Mouse (Mus musculus) liver, embryonic 11.5 days (tissue): Measurements from ENCODE around the gene Zfp451. TPM values are rescaled to one million over a fixed set of nuclear protein-coding genes. Genes with fewer than 3 reads are reported as not detected.
"Not testable (repeated sequence)": the region's sequence is repeated elsewhere in the genome, so short reads cannot be mapped to it uniquely, and the experiment has no call there.

ENCODE experiments used
- ATAC-seq: fragments of 200-750 bp; cut with Nextera tagmentation; replicated peaks from 2 replicates; pipeline ENCODE4 v1.8.0; 2017; ENCODE audit warnings: moderate number of reproducible peaks, mild to moderate bottlenecking, moderate TSS enrichment, moderate library complexity; ENCODE audit not compliant: low FRiP score
- DNase-seq: peaks from one replicate; pipeline ENCODE4 v3.0.0-alpha.2; 2017; ENCODE audit warnings: low spot score
- H3K27ac ChIP-seq: fragments of 300-500 bp; sonication (generic); 2 replicates; pipeline ENCODE4 v1.5.1; 2014; ENCODE audit warnings: mild to moderate bottlenecking, low read depth, low read length, control low read depth
- H3K27me3 ChIP-seq: fragments of 300-500 bp; sonication (generic); replicated peaks from 2 replicates; pipeline ENCODE4 v1.6.1; 2014; ENCODE audit warnings: low read length, mixed read lengths; ENCODE audit not compliant: control insufficient read depth, insufficient read depth
- H3K36me3 ChIP-seq: fragments of 300-500 bp; sonication (generic); 2 replicates; pipeline ENCODE4 v1.6.1; 2014; ENCODE audit warnings: mild to moderate bottlenecking, low read length, moderate library complexity, mixed read lengths; ENCODE audit not compliant: control insufficient read depth, insufficient read depth
- H3K4me1 ChIP-seq: fragments of 300-500 bp; sonication (generic); replicated peaks from 2 replicates; pipeline ENCODE4 v1.6.1; 2014; ENCODE audit warnings: low read length, mixed read lengths; ENCODE audit not compliant: control insufficient read depth, insufficient read depth
- H3K4me2 ChIP-seq: fragments of 300-500 bp; sonication (generic); 2 replicates; pipeline ENCODE4 v1.6.1; 2014; ENCODE audit warnings: mild to moderate bottlenecking, control low read depth, moderate library complexity
- H3K4me3 ChIP-seq: fragments of 300-500 bp; sonication (generic); 2 replicates; pipeline ENCODE4 v1.5.1; 2014; ENCODE audit warnings: low read depth, low read length, control low read depth
- H3K9ac ChIP-seq: fragments of 300-500 bp; sonication (generic); 2 replicates; pipeline ENCODE4 v1.6.1; 2014; ENCODE audit warnings: low read depth, low read length, control low read depth
- H3K9me3 ChIP-seq: fragments of 300-500 bp; sonication (generic); 2 replicates; pipeline ENCODE4 v1.6.1; 2016; ENCODE audit warnings: low read length, inconsistent platforms, mixed read lengths; ENCODE audit not compliant: control insufficient read depth
- WGBS: fragments of 180-500 bp; shearing (Covaris S2); extraction: QIAGEN DNeasy Blood & Tissue Kit; methylation state at CpG from one replicate; pipeline ENCODE4 v1.1.7; 2014; 5-methylcytosine and 5-hydroxymethylcytosine counted together
- polyA plus RNA-seq: library from polyadenylated mRNA; unstranded; fragments of >200 nt; fragmentation: Nextera tagmentation; extraction: Ambion mirVana; gene quantifications from 2 replicates; pipeline ENCODE4 v1.2.1, GENCODE M21; 2014

Gene Zfp451
- polyA plus RNA-seq, 1 experiment from 2014 or later: 20.4 TPM

DNA sequence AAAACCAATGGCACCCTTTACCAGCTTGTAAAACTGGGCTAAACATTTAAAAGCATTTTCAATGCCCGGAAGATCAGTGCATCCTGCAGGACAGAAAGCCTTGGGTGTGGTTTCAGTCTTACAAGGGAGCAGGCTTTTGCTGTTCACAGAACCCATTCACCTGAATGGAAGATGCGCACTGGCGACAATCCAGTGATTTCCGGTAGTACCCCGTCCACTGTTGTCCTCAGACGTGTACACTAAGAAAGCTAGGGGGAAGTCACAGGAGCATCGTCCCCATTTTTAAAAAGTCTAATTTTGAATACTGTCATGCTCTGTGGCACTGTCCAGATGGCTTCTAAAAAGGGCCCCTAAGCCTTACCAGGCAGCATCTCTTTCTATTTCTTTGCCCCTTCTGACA, 58.6 kb downstream of the Zfp451 start:
- Histone ChIP-seq H3K27me3 (no peaks in the 10 kb centered on the region), H3K9ac (peak overlapping the region; percentile 83)
- ATAC-seq: 0 out of 2 replicates have a peak, but pooled peaks have one; percentile 27

DNA sequence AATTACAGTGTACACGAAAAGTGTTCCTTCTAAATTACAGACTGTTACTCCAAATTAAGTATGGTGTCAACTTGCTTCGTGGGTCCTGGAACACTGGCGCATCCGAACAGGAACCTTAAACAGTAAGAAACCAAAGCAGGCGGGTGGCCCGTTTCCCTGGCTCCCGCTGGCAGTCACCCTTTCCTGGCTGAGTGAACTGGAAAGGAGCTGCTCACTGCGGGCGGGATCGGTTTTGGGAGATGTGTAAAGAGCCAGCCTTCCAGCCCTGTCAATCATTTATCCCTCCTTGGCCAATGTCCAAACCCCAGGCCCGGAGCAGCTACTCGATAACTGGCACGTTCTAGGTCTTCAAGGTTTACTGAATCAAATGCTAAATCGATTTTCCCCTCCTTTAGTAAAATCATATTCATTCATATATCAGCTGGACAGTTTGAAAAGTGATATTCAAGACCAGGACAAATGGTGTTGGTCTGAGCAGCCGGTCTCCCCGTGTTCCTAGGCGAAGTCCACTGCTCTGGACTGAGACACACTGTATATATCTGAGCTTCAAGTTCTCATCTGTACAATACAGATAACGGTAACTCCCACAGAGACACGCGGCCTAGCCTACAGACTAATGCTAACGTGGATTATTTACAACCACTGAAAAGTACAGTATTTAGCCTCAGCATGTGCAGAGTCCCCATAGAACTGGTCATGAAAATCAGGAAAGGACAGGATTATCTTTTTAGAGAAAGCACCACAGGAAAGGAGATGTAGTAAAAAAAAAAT, 59.2 kb downstream of the Zfp451 start:
- peaks cover 9% of the 10 kb centered on the region; the same call in 1 of the 2 replicates for H3K36me3 ChIP-seq
- H3K4me3 ChIP-seq: peak overlapping the region; percentile 16
- no peak for DNase-seq
- H3K27ac ChIP-seq: peak overlapping the region; percentile 13; the same call in 1 of the 2 replicates
- WGBS: 68% methylated on average over 21 of the region's 21 CpGs
- H3K9ac ChIP-seq: 0 out of 2 replicates have a peak overlapping the region, but pooled peaks have one; percentile 10
- peak; percentile 83 for ATAC-seq
- peak overlapping the region; percentile 95 for H3K4me2 ChIP-seq
- H3K4me1 ChIP-seq: peaks cover 26% of the 10 kb centered on the region
- no peaks in the 10 kb centered on the region for H3K9me3 ChIP-seq
- H3K27me3 ChIP-seq: no peaks in the 10 kb centered on the region

More for the DNA sequence above, 58.6 kb downstream of the Zfp451 start:
- no peak for DNase-seq
- Histone ChIP-seq H3K4me3 (peak overlapping the region; percentile 67), H3K36me3 (peaks cover 9% of the 10 kb centered on the region; the same call in 1 of the 2 replicates), H3K9me3 (no peaks in the 10 kb centered on the region), H3K4me1 (peaks cover 26% of the 10 kb centered on the region), H3K4me2 (peak overlapping the region; percentile 95), H3K27ac (peak overlapping the region; percentile 52)
- WGBS: 69% methylated on average over 7 of the region's 7 CpGs

- Histone ChIP-seq H3K4me3 (no peak overlapping the region), H3K4me1 (peaks cover 26% of the 10 kb centered on the region), H3K27ac (no peak overlapping the region), H3K4me2 (no peak overlapping the region), H3K9me3 (no peaks in the 10 kb centered on the region), H3K9ac (no peak overlapping the region), H3K36me3 (peaks cover 12% of the 10 kb centered on the region), H3K27me3 (no peaks in the 10 kb centered on the region)
- 91% methylated on average over 17 of the region's 17 CpGs for WGBS
- DNase-seq: no peak
- ATAC-seq: no peak
Observed at GRCm38 (mm10) chr1:33754089-33754488, 60.3 kb downstream of the Zfp451 start.

DNA sequence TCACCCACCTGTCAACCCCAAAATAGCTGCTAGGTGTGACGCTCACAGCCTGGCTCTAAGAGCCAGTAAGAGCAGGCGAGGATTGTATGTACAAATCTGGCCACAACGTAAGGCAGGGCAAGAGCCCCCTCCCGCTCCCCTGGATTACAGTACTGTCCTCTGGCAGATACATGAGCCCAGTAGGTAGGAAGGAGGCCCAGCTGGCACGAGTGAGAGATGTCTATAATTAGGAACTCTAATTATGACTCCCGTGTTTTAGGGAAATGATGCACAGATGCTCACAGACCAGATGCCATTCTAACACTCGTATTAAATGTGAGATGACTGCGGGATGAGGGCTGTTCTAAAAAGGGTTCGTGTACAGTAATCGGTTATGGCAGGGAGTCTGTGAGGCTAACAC, 63.1 kb downstream of the Zfp451 start:
- 90% methylated on average over 10 of the region's 10 CpGs for WGBS
- H3K4me1 ChIP-seq: peaks cover 17% of the 10 kb centered on the region
- H3K4me3 ChIP-seq: no peak overlapping the region
- H3K36me3 ChIP-seq: peaks cover 21% of the 10 kb centered on the region
- H3K4me2 ChIP-seq: no peak overlapping the region
- no peak for ATAC-seq
- H3K9me3 ChIP-seq: no peaks in the 10 kb centered on the region
- H3K27me3 ChIP-seq: no peaks in the 10 kb centered on the region
- no peak overlapping the region for H3K9ac ChIP-seq
- H3K27ac ChIP-seq: no peak overlapping the region
- DNase-seq: no peak

DNA sequence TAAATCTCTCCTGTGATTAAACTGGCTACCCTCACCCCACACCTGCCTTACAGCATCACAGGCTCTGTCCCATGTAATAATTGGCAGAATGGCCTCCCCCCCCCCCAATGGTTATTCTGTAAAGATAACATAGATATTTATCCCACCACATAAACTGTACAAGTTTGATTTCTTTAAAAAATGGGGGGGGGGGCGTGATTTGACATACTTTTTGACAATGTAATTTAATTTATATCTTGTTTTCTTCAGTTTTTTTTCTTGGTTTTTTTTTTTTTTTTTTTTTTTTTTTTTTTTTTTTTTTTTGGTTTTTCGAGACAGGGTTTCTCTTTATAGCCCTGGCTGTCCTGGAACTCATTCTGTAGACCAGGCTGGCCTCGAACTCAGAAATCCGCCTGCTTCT, 64.7 kb downstream of the Zfp451 start:
- ATAC-seq, H3K9ac ChIP-seq, DNase-seq, H3K27me3 ChIP-seq, H3K4me1 ChIP-seq, H3K27ac ChIP-seq, H3K4me2 ChIP-seq, H3K4me3 ChIP-seq, H3K9me3 ChIP-seq: not testable (repeated sequence)
- whole genome bisulfite sequencing: 86% methylated on average over 3 of the region's 4 CpGs
- H3K36me3 ChIP-seq: peaks cover 29% of the 10 kb centered on the region

- WGBS: 96% methylated on average over 11 of the region's 11 CpGs
- H3K4me2 ChIP-seq: no peak overlapping the region
- H3K36me3 ChIP-seq: peaks cover 29% of the 10 kb centered on the region
- ATAC-seq (no peak), DNase-seq (no peak)
- H3K27me3 ChIP-seq: no peaks in the 10 kb centered on the region
- H3K9ac ChIP-seq: no peak overlapping the region
- no peak overlapping the region for H3K4me3 ChIP-seq
- no peaks in the 10 kb centered on the region for H3K4me1 ChIP-seq
- H3K27ac ChIP-seq: no peak overlapping the region
- no peaks in the 10 kb centered on the region for H3K9me3 ChIP-seq
Observed at GRCm38 (mm10) chr1:33749109-33749508, 65.3 kb downstream of the Zfp451 start.

- no peaks in the 10 kb centered on the region for H3K4me1 ChIP-seq
- no peak overlapping the region for H3K4me2 ChIP-seq
- ATAC-seq (peak; percentile 37), DNase-seq (no peak)
- WGBS: 90% methylated on average over 4 of the region's 4 CpGs
- H3K9me3 ChIP-seq: no peaks in the 10 kb centered on the region
- peaks cover 20% of the 10 kb centered on the region for H3K36me3 ChIP-seq
- no peak overlapping the region for H3K27ac ChIP-seq
- H3K4me3 ChIP-seq: no peak overlapping the region
- H3K27me3 ChIP-seq: no peaks in the 10 kb centered on the region
- H3K9ac ChIP-seq: no peak overlapping the region
Observed at GRCm38 (mm10) chr1:33745901-33746300, 68.5 kb downstream of the Zfp451 start.

DNA sequence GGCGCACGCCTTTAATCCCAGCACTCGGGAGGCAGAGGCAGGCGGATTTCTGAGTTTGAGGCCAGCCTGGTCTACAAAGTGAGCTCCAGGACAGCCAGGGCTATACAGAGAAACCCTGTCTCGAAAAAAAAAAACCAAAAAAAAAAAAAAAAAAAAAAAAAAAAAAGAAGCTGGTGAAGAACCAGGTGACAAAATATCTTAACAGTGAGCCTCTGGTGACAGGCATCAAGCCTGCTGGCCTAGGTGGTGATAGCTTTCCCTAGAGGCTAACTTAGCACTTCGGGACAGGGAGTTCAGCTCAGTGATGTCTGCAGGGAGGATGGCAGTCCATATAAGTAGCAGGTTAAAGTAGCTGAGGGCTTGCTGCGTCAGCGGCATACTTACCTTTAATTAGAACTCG, 69.6 kb downstream of the Zfp451 start:
- not testable (repeated sequence) for ATAC-seq, H3K4me3 ChIP-seq, DNase-seq, H3K4me1 ChIP-seq, H3K27ac ChIP-seq, H3K27me3 ChIP-seq, H3K9me3 ChIP-seq, H3K4me2 ChIP-seq, H3K9ac ChIP-seq
- 90% methylated on average over 9 of the region's 9 CpGs for WGBS
- H3K36me3 ChIP-seq: peaks cover 20% of the 10 kb centered on the region

DNA sequence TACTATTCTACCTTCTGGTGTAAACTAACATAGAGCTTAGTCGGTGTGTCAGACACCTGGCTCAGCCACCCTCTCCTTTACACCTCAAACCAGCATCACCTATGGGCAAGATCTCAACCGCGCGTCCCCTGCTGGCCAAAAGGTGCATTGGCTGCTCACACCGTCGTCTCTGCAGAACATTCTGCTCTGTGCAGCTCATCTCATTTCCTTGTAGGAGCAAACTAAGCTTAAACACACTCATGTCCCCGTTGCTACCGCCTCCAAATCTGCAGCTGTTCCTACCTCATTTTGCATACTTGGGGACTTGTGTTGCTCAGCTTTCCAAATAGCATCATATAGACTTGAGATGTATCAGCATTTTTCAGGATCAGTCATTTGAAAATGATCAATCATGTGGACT, 71.5 kb downstream of the Zfp451 start:
- no peaks in the 10 kb centered on the region for H3K4me1 ChIP-seq
- H3K9ac ChIP-seq: no peak overlapping the region
- no peak overlapping the region for H3K4me3 ChIP-seq
- H3K36me3 ChIP-seq: peaks cover 12% of the 10 kb centered on the region; the same call in 1 of the 2 replicates
- H3K9me3 ChIP-seq: no peaks in the 10 kb centered on the region
- ATAC-seq (0 out of 2 replicates have a peak, but pooled peaks have one; percentile 40), DNase-seq (no peak)
- H3K27ac ChIP-seq: no peak overlapping the region
- no peaks in the 10 kb centered on the region for H3K27me3 ChIP-seq
- 23% methylated on average over 8 of the region's 8 CpGs for WGBS
- H3K4me2 ChIP-seq: no peak overlapping the region
